Mouse (Mus musculus): ENCODE measurements around the gene Dll4.

Gene Dll4

GRCm38 (mm10) chr2:119334135-119334534 lies 8.6 kb downstream of the Dll4 start:
- no peak for DNase-seq (ENCODE audit: low read depth, low spot score)

GRCm38 (mm10) chr2:119334964-119335525 lies 9.5 kb downstream of the Dll4 start:
- no peak for DNase-seq (ENCODE audit: low read depth, low spot score)

GRCm38 (mm10) chr2:119335535-119335934 lies 10.0 kb downstream of the Dll4 start:
- DNase-seq (ENCODE audit: low read depth, low spot score): no peak

- no peak for DNase-seq (ENCODE audit: low read depth, low spot score)
Measured at GRCm38 (mm10) chr2:119336002-119336401, 10.4 kb downstream of the Dll4 start.

- DNase-seq (ENCODE audit: low read depth, low spot score): no peak
Measured at GRCm38 (mm10) chr2:119336470-119336869, 10.9 kb downstream of the Dll4 start.

- DNase-seq (ENCODE audit: low read depth, low spot score): peak; percentile 79
Measured at GRCm38 (mm10) chr2:119337425-119338265, 12.1 kb downstream of the Dll4 start.

GRCm38 (mm10) chr2:119344537-119345138 lies 19.1 kb downstream of the Dll4 start:
- no peak for DNase-seq (ENCODE audit: low read depth, low spot score)

GRCm38 (mm10) chr2:119350555-119351486 lies 25.2 kb downstream of the Dll4 start, which contains the start of gene Chac1:
Chac1 (plus strand) TSS chr2:119351229.
- peak; percentile 76 for DNase-seq (ENCODE audit: low read depth, low spot score)

GRCm38 (mm10) chr2:119353707-119354106 lies 28.1 kb downstream of the Dll4 start:
- DNase-seq (ENCODE audit: low read depth, low spot score): no peak

- no peak for DNase-seq (ENCODE audit: low read depth, low spot score)
Measured at GRCm38 (mm10) chr2:119355089-119355488, 29.5 kb downstream of the Dll4 start.

- DNase-seq (ENCODE audit: low read depth, low spot score): no peak
Measured at GRCm38 (mm10) chr2:119355651-119356050, 30.1 kb downstream of the Dll4 start.

- no peak for DNase-seq (ENCODE audit: low read depth, low spot score)
Measured at GRCm38 (mm10) chr2:119356310-119356709, 30.7 kb downstream of the Dll4 start.

- DNase-seq (ENCODE audit: low read depth, low spot score): no peak
Measured at GRCm38 (mm10) chr2:119356805-119357204, 31.2 kb downstream of the Dll4 start.

GRCm38 (mm10) chr2:119358249-119358648 lies 32.7 kb downstream of the Dll4 start:
- DNase-seq (ENCODE audit: low read depth, low spot score): no peak

GRCm38 (mm10) chr2:119359721-119360291 lies 34.2 kb downstream of the Dll4 start:
- no peak for DNase-seq (ENCODE audit: low read depth, low spot score)

- no peak for DNase-seq (ENCODE audit: low read depth, low spot score)
Measured at GRCm38 (mm10) chr2:119364969-119365368, 39.4 kb downstream of the Dll4 start.

- no peak for DNase-seq (ENCODE audit: low read depth, low spot score)
Measured at GRCm38 (mm10) chr2:119367346-119367745, 41.8 kb downstream of the Dll4 start.

- DNase-seq (ENCODE audit: low read depth, low spot score): no peak
Measured at GRCm38 (mm10) chr2:119370116-119370515, 44.5 kb downstream of the Dll4 start.

- DNase-seq (ENCODE audit: low read depth, low spot score): no peak
Measured at GRCm38 (mm10) chr2:119377286-119377685, 51.7 kb downstream of the Dll4 start.

GRCm38 (mm10) chr2:119377826-119378225 lies 52.2 kb downstream of the Dll4 start:
- DNase-seq (ENCODE audit: low read depth, low spot score): no peak

GRCm38 (mm10) chr2:119379455-119379854 lies 53.9 kb downstream of the Dll4 start:
- no peak for DNase-seq (ENCODE audit: low read depth, low spot score)

All from mesoderm, embryonic 11.5 days (tissue).